Mouse (Mus musculus) spleen, postnatal 4 days (tissue): ENCODE measurements around the gene Asrgl1.

Experiments used
- DNase-seq, 2 experiments: peaks; one replicate each; pipeline ENCODE4 v3.0.0; 2022; ENCODE audit warnings: low spot score in 2 of 2

Gene Asrgl1

GRCm38 (mm10) chr19:9071456-9072156 lies 63.8 kb downstream of the Asrgl1 start:
- peak in 1 of 2 experiments; percentile 46 for DNase-seq

- DNase-seq, result no peak
These were observed 65.1 kb downstream of the Asrgl1 start for GRCm38 (mm10) chr19:9070316-9070715.

GRCm38 (mm10) chr19:9069687-9070307 lies 65.6 kb downstream of the Asrgl1 start:
- DNase-seq, result no peak

- no peak for DNase-seq
These were observed 68.1 kb downstream of the Asrgl1 start for GRCm38 (mm10) chr19:9067292-9067691.

- DNase-seq, result no peak
These were observed 69.5 kb downstream of the Asrgl1 start for GRCm38 (mm10) chr19:9065621-9066561.

GRCm38 (mm10) chr19:9063831-9064230 lies 71.6 kb downstream of the Asrgl1 start:
- DNase-seq, result no peak

- no peak for DNase-seq
These were observed 72.6 kb downstream of the Asrgl1 start for GRCm38 (mm10) chr19:9062822-9063221.

- no peak for DNase-seq
These were observed 74.1 kb downstream of the Asrgl1 start for GRCm38 (mm10) chr19:9061221-9061893.

GRCm38 (mm10) chr19:9060103-9060502 lies 75.3 kb downstream of the Asrgl1 start:
- no peak for DNase-seq
